Mouse (Mus musculus) T-helper 17 cell (primary cell): ENCODE results near the gene Fau.

Experiments
- in situ Hi-C, 2 experiments: fragments of 300-600 bp; cut with MboI, MseI; formaldehyde crosslinking; loops; 1 replicate in 1 of 2; 2 replicates in 1 of 2; pipeline ENCODE4 v1.15.1; 2025; ENCODE audit warnings: high pct_unique_total_duplicates in 2 of 2

The Fau gene

DNA sequence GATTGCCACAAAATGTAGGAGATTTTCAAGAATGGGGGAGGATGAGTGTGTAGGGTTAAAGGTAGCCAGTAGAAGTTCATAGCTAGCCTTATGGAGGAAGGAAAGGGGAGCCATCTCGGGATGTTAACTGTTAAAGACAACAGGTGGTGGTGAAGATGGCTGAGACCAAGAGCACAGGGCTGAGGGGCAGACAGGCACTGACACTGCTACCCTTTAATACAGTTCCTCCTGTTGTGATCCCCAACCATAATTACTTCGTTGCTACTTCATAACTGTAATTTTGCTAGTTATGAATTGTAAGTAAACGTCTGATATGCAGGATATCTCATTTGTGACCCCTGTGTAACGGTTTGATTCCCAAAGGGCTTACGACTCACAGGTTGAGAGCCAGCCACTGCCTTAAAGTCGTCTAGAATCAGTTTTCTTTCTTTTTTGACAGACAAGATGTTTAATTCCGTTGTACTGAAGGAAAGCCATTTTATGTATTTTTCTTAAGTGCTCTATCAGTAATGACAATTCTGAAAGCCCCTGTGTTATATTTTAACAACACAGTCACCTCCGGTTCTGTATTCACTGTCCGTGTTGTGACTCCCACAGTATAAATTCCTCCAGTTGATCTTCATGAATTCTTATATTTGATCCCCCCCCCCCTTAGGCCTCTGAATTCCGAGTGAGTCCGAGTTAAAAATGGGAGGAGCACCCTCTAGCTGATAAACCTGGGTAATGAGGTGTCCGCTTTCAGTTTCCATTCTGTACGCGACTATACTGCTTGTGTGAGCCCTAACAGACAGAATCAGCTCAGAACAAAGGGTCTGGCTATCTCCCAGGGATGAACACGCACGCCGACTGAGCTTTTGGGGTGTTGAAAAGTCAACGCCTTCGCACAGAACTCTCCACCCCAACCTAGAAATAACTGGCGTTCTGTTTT lies 12.0 kb upstream of the Fau start:
- in situ Hi-C loops = no loop called here

DNA sequence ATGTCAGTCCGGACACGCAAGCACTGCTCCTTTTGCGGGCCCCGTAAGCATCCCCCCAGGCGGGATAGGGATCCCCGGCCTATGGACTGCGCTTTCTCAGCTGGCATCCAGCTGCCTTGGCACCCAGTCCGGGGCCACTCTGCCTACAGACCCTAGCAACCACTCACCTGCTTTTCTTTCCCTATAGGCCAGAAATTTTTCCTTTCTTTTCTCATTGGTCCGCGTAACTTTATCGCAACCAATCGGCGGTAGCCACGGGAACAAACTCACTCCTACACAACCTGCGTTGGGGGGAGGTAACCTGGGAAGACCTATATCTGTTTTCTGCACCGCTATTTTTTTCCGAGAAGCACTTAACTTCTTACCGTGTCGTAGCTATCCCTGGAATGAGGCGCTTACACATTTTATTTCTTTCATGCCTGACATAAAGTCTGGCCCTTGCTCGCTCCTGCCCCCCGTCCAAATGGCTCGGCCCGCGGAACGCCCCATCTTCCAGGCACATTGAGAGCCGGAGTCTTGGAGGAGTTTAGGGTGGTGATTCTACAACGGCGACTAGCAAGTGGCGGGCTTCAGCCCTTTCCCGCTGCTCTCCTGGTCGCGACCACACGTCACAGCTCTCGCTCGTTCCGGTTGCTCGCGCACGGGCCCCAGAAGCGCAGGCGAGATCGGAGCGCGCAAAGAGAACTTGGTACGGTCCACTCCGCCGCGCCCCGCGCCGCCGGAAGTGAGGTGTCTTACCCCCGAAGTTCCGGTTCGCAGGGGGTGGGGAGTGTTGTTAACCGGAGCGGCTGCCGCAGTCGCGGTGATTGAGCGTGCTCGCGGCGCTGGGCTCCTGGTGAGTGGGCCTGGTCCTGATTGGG lies 11.1 kb upstream of the Fau start, which contains the start of gene Syvn1:
Syvn1 (plus strand) TSS at position 283 of the 860 bp plus-strand sequence.
- in situ Hi-C loops = no loop called here

DNA sequence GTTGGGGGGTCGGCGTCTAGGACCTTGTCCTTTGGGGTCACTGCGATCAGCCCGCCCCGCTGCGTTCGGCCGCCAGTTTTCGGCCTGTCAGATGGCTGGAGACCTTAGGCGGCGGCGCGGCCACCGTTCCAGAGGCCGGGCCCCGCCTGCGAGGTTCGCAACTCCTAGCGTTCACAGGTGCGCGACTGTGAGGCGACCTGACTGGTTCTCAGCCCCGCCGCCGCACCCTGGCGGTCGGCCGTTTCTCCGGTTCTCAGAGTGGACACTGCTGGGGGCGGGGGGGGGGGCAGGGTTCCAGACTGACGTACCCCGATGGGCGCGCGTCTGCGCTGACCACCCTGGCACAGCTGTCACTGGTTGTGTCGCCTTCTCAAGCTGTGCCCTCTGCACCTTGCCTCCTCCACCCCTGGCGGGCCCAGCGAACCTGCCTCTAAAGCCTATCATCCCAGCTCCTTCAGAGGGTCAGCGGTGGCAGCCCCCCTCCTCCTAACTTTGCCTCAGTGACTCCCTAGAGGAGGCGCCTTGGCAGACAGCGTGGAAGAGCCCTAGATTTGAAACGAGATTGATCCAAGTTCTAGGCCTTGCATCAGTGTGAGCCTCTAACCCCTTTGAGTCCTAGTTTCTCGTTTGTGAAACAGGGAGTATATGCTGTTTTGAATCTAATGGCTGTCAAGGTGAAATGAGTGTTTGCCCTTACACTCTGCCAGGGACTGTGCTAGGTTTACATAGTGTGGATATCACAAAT lies 10.3 kb upstream of the Fau start:
- in situ Hi-C loops = no loop called here

DNA sequence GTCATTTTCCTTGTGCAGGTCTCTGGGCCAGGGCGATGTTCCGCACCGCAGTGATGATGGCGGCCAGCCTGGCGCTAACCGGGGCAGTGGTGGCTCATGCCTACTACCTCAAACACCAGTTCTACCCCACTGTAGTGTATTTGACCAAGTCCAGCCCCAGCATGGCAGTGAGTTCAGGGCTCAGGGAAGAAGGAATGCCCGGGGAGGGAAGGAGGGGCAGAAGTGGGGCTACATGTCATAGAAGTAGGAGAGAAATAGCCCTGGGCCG lies 9.8 kb upstream of the Fau start:
- in situ Hi-C loops = no loop called here

DNA sequence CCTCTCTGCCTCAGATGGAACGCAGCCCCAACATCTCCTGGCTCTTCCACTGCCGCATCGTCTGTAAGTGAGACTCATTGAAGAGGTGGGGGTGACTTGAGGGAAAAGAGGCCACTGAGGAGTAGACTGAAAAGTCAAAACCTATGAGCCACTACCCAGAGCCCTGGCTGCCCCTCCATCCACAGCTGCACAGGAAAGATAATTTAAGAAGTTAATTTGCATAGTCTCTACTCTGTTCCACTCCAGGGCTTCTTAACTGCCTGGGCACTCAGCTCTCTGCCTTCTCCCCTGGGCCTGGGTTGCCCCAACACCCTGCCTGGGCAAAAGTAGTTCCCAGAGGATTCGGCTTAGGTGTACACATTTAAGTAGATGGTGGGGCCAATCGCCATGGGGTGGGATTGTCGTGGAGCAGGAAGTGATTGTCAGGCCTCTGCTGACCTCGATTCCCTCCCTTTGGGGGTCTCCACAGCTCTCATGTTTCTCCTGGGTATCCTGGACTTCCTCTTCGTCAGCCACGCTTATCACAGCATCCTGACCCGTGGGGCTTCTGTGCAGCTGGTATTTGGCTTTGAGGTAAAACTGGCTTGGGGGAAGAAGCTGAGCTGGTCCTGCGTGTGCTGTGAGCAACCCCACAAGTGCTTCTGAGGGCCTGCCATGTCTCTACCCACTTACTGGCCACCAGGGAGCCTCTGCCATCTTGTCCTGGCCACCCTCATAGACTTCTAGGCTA lies 8.8 kb upstream of the Fau start:
- in situ Hi-C loops = no loop called here

DNA sequence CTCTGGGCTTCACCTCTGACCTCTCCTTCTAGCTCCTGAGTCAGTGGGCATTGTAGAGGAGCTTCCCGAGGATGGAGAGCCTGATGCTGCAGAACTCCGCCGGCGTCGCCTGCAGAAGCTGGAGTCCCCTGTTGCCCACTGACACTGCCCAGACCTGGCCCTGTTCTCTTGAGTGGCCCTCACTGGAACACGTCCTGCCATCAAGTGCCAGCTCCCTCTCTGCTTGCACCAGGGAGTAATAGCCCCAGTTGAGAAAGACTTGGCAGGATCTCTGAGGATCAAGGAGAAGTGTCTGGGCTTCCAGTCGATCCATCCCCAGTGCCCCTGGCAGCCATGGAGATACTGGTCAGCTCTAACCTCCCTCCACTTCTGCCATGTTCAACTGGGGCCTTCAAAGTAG lies 5.1 kb upstream of the Fau start:
- in situ Hi-C loops = no loop called here

DNA sequence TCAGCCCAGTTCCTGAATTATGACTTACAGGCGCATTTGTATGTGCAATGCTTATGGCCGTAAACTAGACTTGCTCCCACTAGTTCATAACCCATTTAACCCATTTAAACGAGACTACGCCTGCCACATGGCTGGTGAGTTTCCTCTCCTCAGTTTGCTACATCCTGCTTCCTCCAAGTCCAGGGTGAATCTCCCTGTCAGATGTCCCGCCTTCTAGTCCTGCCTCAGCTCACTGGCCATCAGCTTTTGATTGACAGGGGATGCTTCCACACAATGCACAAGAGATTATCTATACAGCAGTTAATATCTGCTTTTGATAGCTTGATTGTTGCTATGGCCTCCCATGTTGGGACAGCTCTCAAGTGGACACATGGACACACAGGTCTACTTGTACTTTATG lies 3.3 kb upstream of the Fau start:
- in situ Hi-C loops = no loop called here

DNA sequence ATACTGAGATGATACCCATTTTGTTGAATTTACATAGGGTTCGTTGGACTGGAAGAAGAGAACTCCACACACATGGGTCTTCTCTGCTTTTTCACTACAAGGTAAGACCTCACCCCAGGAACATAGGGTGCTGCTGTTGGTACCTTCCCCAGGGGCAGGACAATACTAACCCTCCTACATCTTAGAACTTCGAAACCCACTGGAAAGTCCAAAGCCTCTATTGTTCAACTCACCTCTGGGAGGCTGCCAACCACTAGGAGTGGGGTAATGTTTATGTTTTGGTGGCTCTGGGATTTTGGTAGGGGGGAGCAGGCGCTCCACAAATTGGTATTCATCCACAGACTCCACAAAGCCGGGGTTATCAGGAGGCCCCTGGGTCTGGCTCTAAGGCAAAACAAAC lies 948 bp upstream of the Fau start:
- in situ Hi-C loops = no loop called here

DNA sequence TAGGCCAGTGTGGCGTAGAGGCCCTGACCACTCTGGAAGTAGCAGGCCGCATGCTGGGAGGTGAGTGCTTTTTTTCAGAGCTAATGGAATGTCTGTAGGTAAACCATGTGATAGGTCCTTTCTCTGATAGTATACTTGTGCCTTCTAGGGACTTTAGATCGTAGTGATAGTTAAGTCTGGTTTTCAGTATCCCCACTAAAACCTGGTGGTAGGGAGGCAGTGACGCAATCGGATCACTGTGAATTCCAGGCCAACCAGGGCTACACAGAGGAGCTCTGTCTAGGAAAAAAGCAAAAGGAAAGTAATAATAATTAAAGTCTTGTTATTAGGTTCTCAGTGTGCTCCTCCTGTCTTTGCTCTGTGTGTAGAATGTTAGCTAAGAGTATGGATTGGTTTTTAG lies 869 bp downstream of the Fau start:
- in situ Hi-C loops = no loop called here

DNA sequence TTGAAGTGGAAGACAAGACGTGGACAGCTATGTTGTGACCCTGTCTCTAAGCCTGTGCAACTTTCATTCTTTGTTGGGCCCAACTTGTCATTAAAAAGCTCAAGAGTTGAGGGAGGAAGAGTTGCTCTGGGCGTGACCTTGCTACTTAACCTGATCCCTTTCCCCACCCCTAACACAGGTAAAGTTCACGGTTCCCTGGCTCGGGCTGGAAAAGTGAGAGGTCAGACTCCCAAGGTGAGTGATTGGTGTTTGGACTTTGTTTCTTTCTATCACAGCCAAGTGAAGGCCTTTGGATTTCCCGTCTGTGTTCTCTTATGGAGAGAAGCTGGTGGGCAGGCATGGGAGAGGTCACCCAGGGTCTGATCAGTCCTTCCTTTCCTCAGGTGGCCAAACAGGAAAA lies 1.3 kb downstream of the Fau start:
- in situ Hi-C loops = no loop called here

DNA sequence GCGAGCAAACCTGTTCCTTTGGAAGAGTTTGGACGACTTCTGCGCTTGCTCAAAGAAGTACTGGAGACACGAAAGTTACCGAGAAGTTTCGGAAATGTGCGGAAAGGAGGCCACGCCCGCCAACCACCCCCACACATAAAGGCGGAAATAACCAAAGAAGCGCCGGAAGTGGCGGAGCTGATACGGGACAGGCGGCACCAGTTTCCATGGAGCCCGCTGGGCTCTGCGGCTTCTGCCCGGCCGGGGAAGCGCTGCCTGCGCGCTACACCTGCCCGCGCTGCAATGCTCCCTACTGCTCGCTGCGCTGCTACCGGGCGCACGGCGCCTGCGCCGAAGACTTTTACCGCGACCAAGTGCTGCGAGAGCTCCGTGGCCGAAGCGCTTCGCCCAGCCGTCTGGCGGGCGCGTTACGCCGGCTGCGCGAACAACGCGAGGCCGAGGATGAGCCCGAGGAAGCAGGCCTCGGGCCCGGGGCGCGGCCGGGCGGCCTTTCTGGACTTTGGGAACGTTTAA lies 3.4 kb downstream of the Fau start, which contains the start of gene Znhit2:
Znhit2 (plus strand) TSS at position 172 of the 513 bp plus-strand sequence.
- in situ Hi-C loops = no loop called here

DNA sequence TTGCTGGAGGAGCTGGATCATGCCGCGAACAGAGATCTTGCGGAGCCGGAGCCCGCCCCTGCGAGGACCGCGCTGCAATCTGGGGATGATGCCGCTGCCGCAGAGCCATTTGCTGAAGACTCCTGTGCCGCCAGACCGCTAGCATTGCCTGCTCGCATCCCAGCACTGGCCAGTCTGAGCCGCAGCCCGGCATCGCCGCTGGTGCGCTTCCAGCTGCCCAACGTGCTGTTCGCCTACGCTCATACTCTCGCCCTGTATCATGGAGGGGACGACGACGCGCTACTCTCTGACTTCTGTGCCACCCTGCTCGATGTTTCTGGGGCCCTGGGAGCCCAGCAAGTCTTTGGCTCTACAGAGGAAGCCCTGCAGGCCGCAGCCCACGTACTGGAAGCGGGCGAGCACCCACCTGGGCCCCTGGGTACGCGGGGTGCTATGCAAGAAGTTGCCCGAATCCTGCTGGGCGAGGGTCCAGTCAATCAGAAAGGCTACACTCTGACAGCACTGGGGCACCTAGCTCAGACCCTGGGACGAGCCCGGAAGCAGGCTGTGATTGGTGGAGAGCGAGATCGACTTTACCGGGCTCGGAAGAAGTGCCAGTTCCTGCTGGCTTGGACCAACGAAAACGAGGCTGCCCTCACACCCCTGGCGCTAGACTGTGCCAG lies 4.1 kb downstream of the Fau start:
- in situ Hi-C loops = no loop called here

DNA sequence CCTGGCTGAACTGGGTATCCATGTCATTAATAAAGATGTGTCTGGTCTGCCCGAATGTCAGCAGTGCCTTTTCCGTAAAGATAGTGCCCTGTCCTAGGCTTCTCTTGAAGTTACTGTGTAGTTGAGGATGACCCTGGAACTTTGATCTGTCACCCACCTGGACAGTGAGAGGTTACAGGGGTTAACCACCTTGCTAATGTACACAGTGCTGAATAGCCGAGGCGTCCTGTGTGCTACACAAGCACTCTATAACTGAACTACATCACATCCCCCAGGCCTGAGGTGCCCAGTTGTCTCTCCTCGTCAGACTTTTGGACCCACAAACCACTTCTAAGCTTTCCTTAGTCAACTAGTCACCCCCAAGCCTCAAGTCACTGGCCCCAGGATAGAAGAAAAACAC lies 4.8 kb downstream of the Fau start:
- in situ Hi-C loops = no loop called here

DNA sequence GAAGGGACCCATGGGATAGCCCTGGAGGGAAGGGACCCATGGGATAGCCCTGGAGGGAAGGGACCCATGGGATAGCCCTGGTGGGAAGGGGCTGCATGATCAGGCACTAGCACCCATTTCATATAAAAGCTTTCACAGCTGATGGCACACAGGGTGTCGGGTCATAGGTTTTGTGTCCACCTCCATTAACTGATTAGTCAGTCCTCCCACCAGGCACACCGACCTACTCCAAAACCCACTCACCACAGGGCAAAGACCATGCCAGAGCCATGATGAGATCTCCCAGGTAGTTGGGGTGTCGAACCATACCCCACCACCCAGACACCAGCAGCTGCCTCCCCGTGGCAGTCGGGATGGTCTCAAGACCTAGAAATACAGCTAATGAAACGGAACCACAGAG lies 5.4 kb downstream of the Fau start:
- in situ Hi-C loops = no loop called here

DNA sequence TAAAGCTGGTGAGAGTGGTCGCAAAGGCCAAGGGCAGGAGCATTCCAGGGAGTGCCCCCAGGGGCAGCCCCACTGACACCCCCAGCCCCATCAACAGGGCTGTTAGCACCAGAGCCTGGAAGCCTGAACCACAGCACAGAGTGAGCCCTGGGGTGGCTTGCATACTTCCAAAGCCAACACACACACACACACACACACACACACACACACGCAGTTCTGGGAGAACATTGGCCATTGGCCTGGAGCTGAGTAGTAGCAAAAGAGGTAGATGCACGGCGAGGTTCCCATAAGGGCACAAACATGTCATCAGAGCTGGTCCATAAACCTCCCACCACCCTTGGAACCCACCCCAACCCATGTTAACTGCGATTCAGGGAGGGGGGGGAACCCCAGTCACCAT lies 8.9 kb downstream of the Fau start:
- in situ Hi-C loops = no loop called here

DNA sequence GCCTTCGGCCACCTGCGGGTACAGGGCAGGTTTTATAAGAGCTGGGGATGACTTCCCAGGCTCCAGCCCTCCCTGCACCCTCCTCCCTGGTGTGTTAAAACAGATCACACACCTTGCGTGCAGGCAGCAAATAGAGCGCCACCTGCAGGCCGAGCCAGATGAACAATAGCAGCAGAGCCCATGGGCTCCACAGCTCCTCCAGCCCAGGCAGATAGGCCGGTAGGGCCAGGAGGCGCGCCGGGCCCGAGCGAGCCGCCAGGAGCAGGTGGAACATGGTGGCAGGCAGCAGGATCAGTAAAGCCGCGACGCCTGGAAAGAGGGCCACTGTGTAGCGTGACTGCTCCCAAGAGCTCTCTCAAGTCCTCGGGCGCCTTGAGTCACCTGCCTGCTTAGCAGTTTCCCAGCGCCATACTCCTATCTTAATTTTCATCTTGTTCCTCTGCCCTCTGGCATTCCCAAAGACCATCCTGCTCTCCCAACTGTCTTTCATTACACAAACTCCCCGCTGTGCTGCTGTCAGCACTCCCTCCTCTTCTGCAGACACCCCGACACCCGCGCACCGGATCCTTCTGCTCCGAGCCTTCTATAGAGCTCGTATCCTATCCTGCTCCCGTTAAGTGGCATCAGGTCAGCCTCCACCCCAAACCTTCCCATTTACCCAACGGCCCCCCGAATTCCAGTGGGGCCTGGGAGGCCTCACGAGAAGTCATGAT lies 9.5 kb downstream of the Fau start:
- in situ Hi-C loops = no loop called here

DNA sequence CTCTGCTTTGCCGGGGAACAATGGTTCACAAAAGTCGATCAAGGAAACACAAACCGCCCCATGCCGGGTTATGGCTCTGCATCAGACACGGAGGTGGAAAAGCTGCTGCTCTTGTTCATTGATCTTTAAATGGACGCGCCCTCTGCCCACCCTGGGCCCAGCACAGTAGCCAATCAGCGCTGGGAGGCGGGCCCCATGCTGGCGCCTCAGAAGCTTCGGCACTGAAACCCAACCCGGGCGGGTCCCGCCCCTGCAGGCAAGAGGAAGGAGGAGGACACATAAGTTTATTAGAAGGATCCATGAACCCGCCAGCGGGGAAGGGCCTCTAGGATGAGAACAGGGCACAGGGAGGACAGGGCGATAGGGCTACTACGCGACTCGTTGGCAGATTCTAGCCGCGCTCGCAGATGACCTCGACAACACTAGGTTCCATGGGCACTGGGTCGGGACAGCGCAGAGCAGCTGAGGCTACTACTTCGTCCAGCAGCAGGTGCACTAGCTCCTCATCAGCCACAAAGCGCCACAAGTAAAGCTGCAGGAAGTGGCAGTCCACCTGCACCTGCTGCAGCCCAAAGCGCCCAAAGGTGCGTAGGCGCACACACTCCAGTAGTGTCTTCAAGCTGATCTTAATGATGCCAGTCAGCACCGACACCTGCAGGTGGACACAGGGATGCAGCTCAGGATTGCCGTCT lies 10.2 kb downstream of the Fau start, which contains the start of gene Tm7sf2:
Tm7sf2 (minus strand) TSS at position 650 of the 692 bp plus-strand sequence.
- in situ Hi-C loops = no loop called here

DNA sequence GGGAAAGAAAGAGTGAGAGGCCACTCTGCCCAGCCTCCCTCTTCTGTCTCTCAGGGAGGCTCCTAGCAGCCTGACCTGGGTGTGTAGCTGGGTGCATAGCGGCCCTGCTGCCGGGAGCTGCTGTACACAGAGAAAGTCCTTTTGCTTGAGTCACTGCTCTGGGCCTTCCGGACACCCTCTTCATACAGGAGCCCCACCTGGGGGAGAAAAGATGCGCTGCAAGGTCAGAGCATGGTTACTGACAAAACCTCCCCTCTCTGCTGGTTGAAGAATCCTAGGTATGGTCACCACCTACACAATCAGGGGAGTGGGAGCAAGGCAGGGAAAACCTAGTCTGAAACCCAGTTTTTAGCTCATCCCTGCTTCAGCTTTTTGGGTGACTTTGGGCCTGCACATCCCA lies 11.3 kb downstream of the Fau start:
- in situ Hi-C loops = no loop called here

DNA sequence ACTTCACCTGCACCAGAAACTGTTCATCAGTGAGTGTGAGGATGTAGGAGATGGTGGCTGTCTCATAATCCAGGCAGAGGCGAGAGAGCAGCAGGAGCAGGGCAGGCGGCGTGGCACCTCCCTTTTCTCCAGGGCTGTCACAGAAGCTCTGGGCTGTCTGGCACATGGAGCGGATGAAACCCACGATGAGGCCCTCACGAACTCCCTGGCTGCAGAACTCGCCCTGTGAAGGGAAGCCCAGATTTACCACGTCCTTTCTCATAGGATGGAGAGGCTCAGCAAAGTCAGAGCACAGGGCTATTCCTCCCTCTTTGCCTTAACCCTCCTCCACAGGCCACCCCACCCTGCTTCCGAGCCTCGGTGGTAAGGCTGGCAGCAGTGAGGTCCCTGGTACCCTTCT lies 12.2 kb downstream of the Fau start:
- in situ Hi-C loops = no loop called here
